Mouse (Mus musculus): ENCODE results near the gene March4.

Gene March4

DNA sequence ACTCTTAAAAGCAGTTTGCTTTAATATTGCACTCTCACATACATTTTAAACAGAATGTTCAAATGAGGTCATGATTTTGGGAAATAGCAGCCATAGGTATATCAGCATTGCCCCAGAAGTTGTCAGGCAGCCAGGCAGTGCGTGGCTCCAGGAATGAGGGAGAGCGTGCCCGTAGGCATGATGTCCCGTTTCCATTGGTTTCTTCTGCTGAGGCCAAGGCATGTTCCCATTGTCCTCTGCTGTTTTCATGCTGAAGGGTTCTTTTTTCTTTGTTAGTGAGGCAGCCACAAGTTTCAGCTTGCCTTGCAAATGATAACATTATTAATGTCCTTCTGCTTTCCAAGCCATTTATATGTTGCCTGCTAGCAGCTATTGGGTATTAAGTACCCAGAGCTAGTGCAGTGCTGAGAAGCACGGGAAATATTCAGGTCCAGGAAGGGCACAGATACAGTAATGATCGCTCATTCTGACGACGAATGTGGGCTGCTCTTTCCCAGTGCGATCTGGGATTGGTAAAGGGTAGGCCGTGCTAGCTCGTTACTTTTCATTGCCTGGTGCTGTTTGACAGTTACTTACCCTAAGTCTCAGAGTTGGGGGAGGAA is 156.9 kb downstream of the March4 start:
- DNase-seq: no peak

DNA sequence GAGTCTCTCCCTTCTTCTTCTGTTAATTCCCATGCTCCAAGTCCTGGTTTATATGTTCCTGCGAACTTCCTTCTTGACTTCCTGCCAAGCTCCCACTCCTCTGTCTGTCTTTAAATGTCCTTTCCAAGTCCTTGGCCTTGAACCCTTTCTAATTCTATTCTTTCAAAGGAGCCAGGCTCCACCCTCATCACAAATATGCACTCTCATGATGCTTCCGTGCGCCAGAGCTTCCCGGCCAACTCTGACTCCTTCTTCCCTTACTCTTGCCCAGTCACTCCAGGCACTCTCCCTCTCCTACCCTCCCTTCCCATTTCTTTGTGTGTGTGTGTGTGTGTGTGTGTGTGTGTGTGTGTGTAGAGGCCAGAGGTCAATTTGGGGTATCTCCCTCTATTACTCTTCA is 158.6 kb downstream of the March4 start:
- no peak for DNase-seq

Data from lung, postnatal 10 days (tissue).